Mouse (Mus musculus): ENCODE results near the gene 1700013F07Rik. TPM values are rescaled to one million over a fixed set of nuclear protein-coding genes. Genes with fewer than 3 reads are reported as not detected.

The 1700013F07Rik gene
- polyA plus RNA-seq, 1 experiment from 2014 or later: 0.41 TPM

- no peaks in the 10 kb centered on the region for H3K36me3 ChIP-seq (ENCODE audit: insufficient read depth, low read length)
- H3K4me1 ChIP-seq (ENCODE audit: insufficient read depth, low read length): peaks cover 4% of the 10 kb centered on the region
- H3K9ac ChIP-seq (replicated peaks; ENCODE audit: low read length): no peak overlapping the region
- H3K4me3 ChIP-seq (ENCODE audit: low read length): no peak overlapping the region
- no peak overlapping the region for H3K27ac ChIP-seq (ENCODE audit: low read length)
- ATAC-seq (ENCODE audit: low FRiP score, low TSS enrichment): no peak
- H3K9me3 ChIP-seq (ENCODE audit: low read length): no peaks in the 10 kb centered on the region
- H3K4me2 ChIP-seq (replicated peaks; ENCODE audit: low read depth, low read length): no peak overlapping the region
- 68% methylated on average over 2 of the region's 2 CpGs for WGBS
- no peaks in the 10 kb centered on the region for H3K27me3 ChIP-seq (ENCODE audit: insufficient read depth, low read length)
Measured at GRCm38 (mm10) chr3:108510156-108510555, 23.8 kb upstream of the 1700013F07Rik start.

GRCm38 (mm10) chr3:108510716-108511483 is 23.1 kb upstream of the 1700013F07Rik start:
- H3K36me3 ChIP-seq (ENCODE audit: insufficient read depth, low read length): no peaks in the 10 kb centered on the region
- H3K27ac ChIP-seq (ENCODE audit: low read length): no peak overlapping the region
- no peak overlapping the region for H3K9ac ChIP-seq (replicated peaks; ENCODE audit: low read length)
- H3K27me3 ChIP-seq (ENCODE audit: insufficient read depth, low read length): no peaks in the 10 kb centered on the region
- no peaks in the 10 kb centered on the region for H3K9me3 ChIP-seq (ENCODE audit: low read length)
- WGBS: 9% methylated on average over 9 of the region's 9 CpGs
- H3K4me2 ChIP-seq (replicated peaks; ENCODE audit: low read depth, low read length): 0 out of 2 replicates have a peak overlapping the region, but pooled peaks have one; percentile 12
- H3K4me3 ChIP-seq (ENCODE audit: low read length): no peak overlapping the region
- no peak for ATAC-seq (ENCODE audit: low FRiP score, low TSS enrichment)
- H3K4me1 ChIP-seq (ENCODE audit: insufficient read depth, low read length): peaks cover 4% of the 10 kb centered on the region

GRCm38 (mm10) chr3:108513465-108513864 is 20.5 kb upstream of the 1700013F07Rik start:
- Histone ChIP-seq H3K9me3 (ENCODE audit: low read length) (no peaks in the 10 kb centered on the region), H3K36me3 (ENCODE audit: insufficient read depth, low read length) (no peaks in the 10 kb centered on the region), H3K4me1 (ENCODE audit: insufficient read depth, low read length) (peaks cover 4% of the 10 kb centered on the region), H3K27me3 (ENCODE audit: insufficient read depth, low read length) (no peaks in the 10 kb centered on the region), H3K27ac (ENCODE audit: low read length) (no peak overlapping the region), H3K9ac (replicated peaks; ENCODE audit: low read length) (no peak overlapping the region), H3K4me2 (replicated peaks; ENCODE audit: low read depth, low read length) (no peak overlapping the region), H3K4me3 (ENCODE audit: low read length) (no peak overlapping the region)
- no peak for ATAC-seq (ENCODE audit: low FRiP score, low TSS enrichment)
- WGBS: 80% methylated on average over 3 of the region's 3 CpGs

GRCm38 (mm10) chr3:108518276-108518675 is 15.7 kb upstream of the 1700013F07Rik start:
- Histone ChIP-seq H3K9me3 (ENCODE audit: low read length) (no peaks in the 10 kb centered on the region), H3K4me1 (ENCODE audit: insufficient read depth, low read length) (no peaks in the 10 kb centered on the region), H3K4me2 (replicated peaks; ENCODE audit: low read depth, low read length) (no peak overlapping the region), H3K27me3 (ENCODE audit: insufficient read depth, low read length) (no peaks in the 10 kb centered on the region), H3K27ac (ENCODE audit: low read length) (no peak overlapping the region), H3K36me3 (ENCODE audit: insufficient read depth, low read length) (no peaks in the 10 kb centered on the region), H3K9ac (replicated peaks; ENCODE audit: low read length) (no peak overlapping the region), H3K4me3 (ENCODE audit: low read length) (no peak overlapping the region)
- 58% methylated on average over 4 of the region's 4 CpGs for WGBS
- no peak for ATAC-seq (ENCODE audit: low FRiP score, low TSS enrichment)

GRCm38 (mm10) chr3:108523415-108523814 is 10.5 kb upstream of the 1700013F07Rik start:
- Histone ChIP-seq H3K9ac (replicated peaks; ENCODE audit: low read length) (no peak overlapping the region), H3K36me3 (ENCODE audit: insufficient read depth, low read length) (no peaks in the 10 kb centered on the region), H3K9me3 (ENCODE audit: low read length) (peaks cover 1% of the 10 kb centered on the region; the same call in 1 of the 2 replicates), H3K27me3 (ENCODE audit: insufficient read depth, low read length) (no peaks in the 10 kb centered on the region), H3K4me1 (ENCODE audit: insufficient read depth, low read length) (no peaks in the 10 kb centered on the region), H3K4me2 (replicated peaks; ENCODE audit: low read depth, low read length) (no peak overlapping the region), H3K4me3 (ENCODE audit: low read length) (no peak overlapping the region), H3K27ac (ENCODE audit: low read length) (no peak overlapping the region)
- 85% methylated on average over 4 of the region's 4 CpGs for WGBS
- no peak for ATAC-seq (ENCODE audit: low FRiP score, low TSS enrichment)

- H3K36me3 ChIP-seq (ENCODE audit: insufficient read depth, low read length): no peaks in the 10 kb centered on the region
- 0 out of 2 replicates have a peak, but pooled peaks cover 3% of the 10 kb centered on the region for H3K4me1 ChIP-seq (ENCODE audit: insufficient read depth, low read length)
- no peak overlapping the region for H3K9ac ChIP-seq (replicated peaks; ENCODE audit: low read length)
- no peak for ATAC-seq (ENCODE audit: low FRiP score, low TSS enrichment)
- 94% methylated on average over 8 of the region's 8 CpGs for WGBS
- no peak overlapping the region for H3K27ac ChIP-seq (ENCODE audit: low read length)
- H3K27me3 ChIP-seq (ENCODE audit: insufficient read depth, low read length): no peaks in the 10 kb centered on the region
- H3K4me3 ChIP-seq (ENCODE audit: low read length): no peak overlapping the region
- peaks cover 4% of the 10 kb centered on the region; the same call in 1 of the 2 replicates for H3K9me3 ChIP-seq (ENCODE audit: low read length)
- H3K4me2 ChIP-seq (replicated peaks; ENCODE audit: low read depth, low read length): no peak overlapping the region
Measured at GRCm38 (mm10) chr3:108528489-108528888, 5.5 kb upstream of the 1700013F07Rik start.

- ATAC-seq (ENCODE audit: low FRiP score, low TSS enrichment): no peak
- WGBS: 61% methylated on average over 9 of the region's 9 CpGs
- Histone ChIP-seq H3K27ac (ENCODE audit: low read length) (no peak overlapping the region), H3K36me3 (ENCODE audit: insufficient read depth, low read length) (no peaks in the 10 kb centered on the region), H3K4me3 (ENCODE audit: low read length) (no peak overlapping the region), H3K9ac (replicated peaks; ENCODE audit: low read length) (no peak overlapping the region), H3K4me2 (replicated peaks; ENCODE audit: low read depth, low read length) (no peak overlapping the region), H3K9me3 (ENCODE audit: low read length) (peaks cover 4% of the 10 kb centered on the region; the same call in 1 of the 2 replicates), H3K4me1 (ENCODE audit: insufficient read depth, low read length) (peaks cover 12% of the 10 kb centered on the region; the same call in 1 of the 2 replicates), H3K27me3 (ENCODE audit: insufficient read depth, low read length) (peaks cover 19% of the 10 kb centered on the region)
Measured at GRCm38 (mm10) chr3:108533114-108533885, 650 bp upstream of the 1700013F07Rik start.

- Histone ChIP-seq H3K9ac (replicated peaks; ENCODE audit: low read length) (no peak overlapping the region), H3K27me3 (ENCODE audit: insufficient read depth, low read length) (peaks cover 19% of the 10 kb centered on the region), H3K9me3 (ENCODE audit: low read length) (no peaks in the 10 kb centered on the region), H3K4me3 (ENCODE audit: low read length) (peak overlapping the region; percentile 46), H3K4me2 (replicated peaks; ENCODE audit: low read depth, low read length) (peak overlapping the region; percentile 72), H3K4me1 (ENCODE audit: insufficient read depth, low read length) (peaks cover 12% of the 10 kb centered on the region; the same call in 1 of the 2 replicates), H3K36me3 (ENCODE audit: insufficient read depth, low read length) (no peaks in the 10 kb centered on the region), H3K27ac (ENCODE audit: low read length) (no peak overlapping the region)
- WGBS: 5% methylated on average over 13 of the region's 15 CpGs
- no peak for ATAC-seq (ENCODE audit: low FRiP score, low TSS enrichment)
Measured at GRCm38 (mm10) chr3:108535896-108536516, 2.1 kb downstream of the 1700013F07Rik start.

- H3K9me3 ChIP-seq (ENCODE audit: low read length): no peaks in the 10 kb centered on the region
- H3K27ac ChIP-seq (ENCODE audit: low read length): no peak within 1 kb of the TSS
- ATAC-seq (ENCODE audit: low FRiP score, low TSS enrichment): peak; percentile 69
- peaks cover 12% of the 10 kb centered on the region; the same call in 1 of the 2 replicates for H3K4me1 ChIP-seq (ENCODE audit: insufficient read depth, low read length)
- WGBS: 2% methylated on average over 35 of the region's 35 CpGs
- H3K36me3 ChIP-seq (ENCODE audit: insufficient read depth, low read length): no peaks in the 10 kb centered on the region
- H3K4me3 ChIP-seq (ENCODE audit: low read length): peak within 1 kb of the TSS; percentile 46
- H3K9ac ChIP-seq (replicated peaks; ENCODE audit: low read length): peak within 1 kb of the TSS; percentile 43; the same call in 1 of the 2 replicates
- H3K27me3 ChIP-seq (ENCODE audit: insufficient read depth, low read length): peaks cover 19% of the 10 kb centered on the region
- H3K4me2 ChIP-seq (replicated peaks; ENCODE audit: low read depth, low read length): peak within 1 kb of the TSS; percentile 72
Measured at GRCm38 (mm10) chr3:108536517-108537260, 2.7 kb downstream of the 1700013F07Rik start, which contains the start of gene 5330417C22Rik. Gene 5330417C22Rik (minus strand): TSS chr3:108536536.

Measured in kidney, embryonic 16.5 days (tissue).